Mouse (Mus musculus): ENCODE measurements at regions not wholly inside any gene's neighbourhood (a gene's known extent, or its start where the extent isn't known, plus 50 kb on each side); places are given as distances from the start of the nearest gene placed in this dataset.

DNA sequence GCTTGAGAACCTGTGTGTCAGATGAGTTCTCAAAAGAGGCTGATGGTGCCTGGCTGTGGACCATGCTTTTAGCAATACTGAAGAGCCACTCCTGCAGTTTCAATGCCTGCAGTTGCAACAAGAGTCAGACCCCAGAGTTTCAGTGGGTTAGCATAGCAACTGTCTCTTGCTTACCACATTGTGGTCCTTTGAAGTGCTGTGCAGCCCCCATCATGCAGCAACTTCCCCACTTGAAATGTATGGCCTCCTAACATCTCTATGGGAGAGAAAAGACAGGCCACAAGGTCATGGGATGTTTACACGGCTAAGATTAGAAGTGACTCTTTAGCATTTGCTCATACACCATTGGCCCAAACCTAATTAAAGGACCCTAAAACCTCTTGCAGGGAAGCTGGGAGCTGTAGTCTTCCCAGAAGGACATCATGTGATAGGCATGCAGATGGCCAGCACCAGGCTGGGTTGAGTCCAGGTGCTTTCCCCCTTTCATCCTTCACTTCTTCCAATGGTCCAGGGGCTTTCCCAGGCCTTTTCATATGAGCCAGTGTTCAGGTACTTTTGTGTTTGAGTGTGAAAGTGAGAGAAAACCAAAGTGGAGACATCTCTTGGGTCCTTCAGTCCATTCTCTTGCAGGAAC lies 1351.2 kb upstream of the A1bg start:
- no peak for ATAC-seq
- DNase-seq: no peak
- Histone ChIP-seq H3K27ac (ENCODE audit: low read depth, low read length) (no peak overlapping the region), H3K36me3 (ENCODE audit: insufficient read depth) (no peaks in the 10 kb centered on the region), H3K27me3 (ENCODE audit: insufficient read depth, low read length) (no peaks in the 10 kb centered on the region), H3K9ac (no peak overlapping the region), H3K4me1 (ENCODE audit: insufficient read depth) (no peaks in the 10 kb centered on the region), H3K4me3 (ENCODE audit: low read depth, low read length) (no peak overlapping the region), H3K4me2 (ENCODE audit: low read depth) (no peak overlapping the region), H3K9me3 (ENCODE audit: low read length) (no peaks in the 10 kb centered on the region)
- TF ChIP-seq CTCF (IDR thresholded peaks at IDR 0.05; ENCODE audit: low read depth): no peak
- 95% methylated on average over 1 of the region's 1 CpGs for WGBS

GRCm38 (mm10) chr15:62272755-62273154 lies 1349.9 kb upstream of the A1bg start:
- Histone ChIP-seq H3K4me2 (ENCODE audit: low read depth) (no peak overlapping the region), H3K36me3 (ENCODE audit: insufficient read depth) (no peaks in the 10 kb centered on the region), H3K9ac (no peak overlapping the region), H3K4me1 (ENCODE audit: insufficient read depth) (no peaks in the 10 kb centered on the region), H3K9me3 (ENCODE audit: low read length) (no peaks in the 10 kb centered on the region), H3K27ac (ENCODE audit: low read depth, low read length) (no peak overlapping the region), H3K27me3 (ENCODE audit: insufficient read depth, low read length) (no peaks in the 10 kb centered on the region), H3K4me3 (ENCODE audit: low read depth, low read length) (no peak overlapping the region)
- no peak for DNase-seq
- TF ChIP-seq CTCF (IDR thresholded peaks at IDR 0.05; ENCODE audit: low read depth): no peak
- 92% methylated on average over 2 of the region's 2 CpGs for WGBS
- ATAC-seq: no peak

DNA sequence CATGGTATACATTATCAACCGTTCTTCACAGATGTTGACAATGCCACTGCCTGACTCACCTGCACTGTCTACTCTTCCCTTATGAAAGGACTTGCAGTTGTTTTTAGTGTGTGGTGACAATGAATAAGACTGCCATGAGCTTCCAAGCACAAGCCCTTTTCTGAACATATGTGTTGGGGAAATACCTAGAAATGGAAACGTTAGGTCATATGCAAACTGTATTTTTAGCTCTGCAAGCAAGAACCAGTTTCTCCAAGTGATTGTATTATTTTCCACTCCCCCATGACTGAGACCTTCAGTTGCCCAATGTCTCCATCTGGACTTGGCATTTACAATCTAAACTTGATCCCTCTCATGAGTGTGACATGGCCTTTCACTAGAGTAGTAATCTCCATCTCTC lies 1348.6 kb upstream of the A1bg start:
- DNase-seq (no peak), ATAC-seq (no peak)
- H3K9me3 ChIP-seq (ENCODE audit: low read length): no peaks in the 10 kb centered on the region
- H3K9ac ChIP-seq: no peak overlapping the region
- H3K36me3 ChIP-seq (ENCODE audit: insufficient read depth): no peaks in the 10 kb centered on the region
- H3K27ac ChIP-seq (ENCODE audit: low read depth, low read length): no peak overlapping the region
- no peaks in the 10 kb centered on the region for H3K27me3 ChIP-seq (ENCODE audit: insufficient read depth, low read length)
- no peaks in the 10 kb centered on the region for H3K4me1 ChIP-seq (ENCODE audit: insufficient read depth)
- 91% methylated on average over 2 of the region's 2 CpGs for WGBS
- no peak overlapping the region for H3K4me3 ChIP-seq (ENCODE audit: low read depth, low read length)
- TF ChIP-seq CTCF (IDR thresholded peaks at IDR 0.05; ENCODE audit: low read depth): no peak
- H3K4me2 ChIP-seq (ENCODE audit: low read depth): no peak overlapping the region

GRCm38 (mm10) chr15:62268189-62268588 lies 1345.4 kb upstream of the A1bg start:
- Histone ChIP-seq H3K27ac (ENCODE audit: low read depth, low read length) (no peak overlapping the region), H3K9ac (no peak overlapping the region), H3K9me3 (ENCODE audit: low read length) (no peaks in the 10 kb centered on the region), H3K27me3 (ENCODE audit: insufficient read depth, low read length) (no peaks in the 10 kb centered on the region), H3K36me3 (ENCODE audit: insufficient read depth) (no peaks in the 10 kb centered on the region), H3K4me2 (ENCODE audit: low read depth) (no peak overlapping the region), H3K4me3 (ENCODE audit: low read depth, low read length) (no peak overlapping the region), H3K4me1 (ENCODE audit: insufficient read depth) (no peaks in the 10 kb centered on the region)
- DNase-seq (no peak), ATAC-seq (no peak)
- WGBS: 76% methylated on average over 2 of the region's 2 CpGs
- TF ChIP-seq CTCF (IDR thresholded peaks at IDR 0.05; ENCODE audit: low read depth): no peak

GRCm38 (mm10) chr15:62267536-62267935 lies 1344.7 kb upstream of the A1bg start:
- no peak overlapping the region for H3K4me2 ChIP-seq (ENCODE audit: low read depth)
- no peaks in the 10 kb centered on the region for H3K36me3 ChIP-seq (ENCODE audit: insufficient read depth)
- H3K27ac ChIP-seq (ENCODE audit: low read depth, low read length): no peak overlapping the region
- ATAC-seq (no peak), DNase-seq (no peak)
- no peaks in the 10 kb centered on the region for H3K4me1 ChIP-seq (ENCODE audit: insufficient read depth)
- 80% methylated on average over 6 of the region's 6 CpGs for WGBS
- H3K9ac ChIP-seq: no peak overlapping the region
- no peaks in the 10 kb centered on the region for H3K27me3 ChIP-seq (ENCODE audit: insufficient read depth, low read length)
- no peak overlapping the region for H3K4me3 ChIP-seq (ENCODE audit: low read depth, low read length)
- no peak for TF ChIP-seq CTCF (IDR thresholded peaks at IDR 0.05; ENCODE audit: low read depth)
- no peaks in the 10 kb centered on the region for H3K9me3 ChIP-seq (ENCODE audit: low read length)

- Histone ChIP-seq H3K4me1 (ENCODE audit: insufficient read depth) (no peaks in the 10 kb centered on the region), H3K27me3 (ENCODE audit: insufficient read depth, low read length) (no peaks in the 10 kb centered on the region), H3K9me3 (ENCODE audit: low read length) (no peaks in the 10 kb centered on the region), H3K4me2 (ENCODE audit: low read depth) (no peak overlapping the region), H3K36me3 (ENCODE audit: insufficient read depth) (no peaks in the 10 kb centered on the region), H3K27ac (ENCODE audit: low read depth, low read length) (no peak overlapping the region), H3K9ac (no peak overlapping the region), H3K4me3 (ENCODE audit: low read depth, low read length) (no peak overlapping the region)
- WGBS: 91% methylated on average over 6 of the region's 6 CpGs
- TF ChIP-seq CTCF (IDR thresholded peaks at IDR 0.05; ENCODE audit: low read depth): no peak
- ATAC-seq (no peak), DNase-seq (no peak)
Measured at GRCm38 (mm10) chr15:62266025-62266424, 1343.2 kb upstream of the A1bg start.

- Histone ChIP-seq H3K4me2 (ENCODE audit: low read depth) (no peak overlapping the region), H3K36me3 (ENCODE audit: insufficient read depth) (no peaks in the 10 kb centered on the region), H3K4me3 (ENCODE audit: low read depth, low read length) (no peak overlapping the region), H3K27me3 (ENCODE audit: insufficient read depth, low read length) (no peaks in the 10 kb centered on the region), H3K4me1 (ENCODE audit: insufficient read depth) (no peaks in the 10 kb centered on the region), H3K27ac (ENCODE audit: low read depth, low read length) (no peak overlapping the region), H3K9me3 (ENCODE audit: low read length) (no peaks in the 10 kb centered on the region), H3K9ac (no peak overlapping the region)
- TF ChIP-seq CTCF (IDR thresholded peaks at IDR 0.05; ENCODE audit: low read depth): no peak
- ATAC-seq (no peak), DNase-seq (no peak)
- WGBS: 91% methylated on average over 4 of the region's 4 CpGs
Measured at GRCm38 (mm10) chr15:62265484-62265937, 1342.7 kb upstream of the A1bg start.
